Mouse (Mus musculus) lung, embryonic 15.5 days (tissue): ENCODE measurements around the gene Mllt3. TPM values are rescaled to one million over a fixed set of nuclear protein-coding genes. Genes with fewer than 3 reads are reported as not detected.

ENCODE experiments used
- ATAC-seq: fragments of 200-750 bp; cut with Nextera tagmentation; 2 replicates; pipeline ENCODE4 v1.8.0; 2017; ENCODE audit warnings: moderate number of reproducible peaks, borderline replicate concordance; ENCODE audit not compliant: low FRiP score, low TSS enrichment; ENCODE audit errors: extremely low read depth
- H3K27ac ChIP-seq: fragments of 300-500 bp; sonication (generic); 2 replicates; pipeline ENCODE4 v1.5.1; 2015; ENCODE audit warnings: moderate library complexity, mild to moderate bottlenecking, inconsistent platforms
- H3K27me3 ChIP-seq: fragments of 300-500 bp; sonication (generic); 2 replicates; pipeline ENCODE4 v1.6.1; 2015; ENCODE audit warnings: inconsistent platforms
- H3K36me3 ChIP-seq: fragments of 300-500 bp; sonication (generic); 2 replicates; pipeline ENCODE4 v1.6.1; 2015; ENCODE audit warnings: inconsistent platforms
- H3K4me1 ChIP-seq: fragments of 300-500 bp; sonication (generic); 2 replicates; pipeline ENCODE4 v1.6.1; 2015; ENCODE audit warnings: inconsistent platforms
- H3K4me2 ChIP-seq: fragments of 300-500 bp; sonication (generic); 2 replicates; pipeline ENCODE4 v1.6.1; 2015; ENCODE audit warnings: inconsistent platforms, mild to moderate bottlenecking, moderate library complexity
- H3K4me3 ChIP-seq: fragments of 300-500 bp; sonication (generic); 2 replicates; pipeline ENCODE4 v1.5.1; 2015; ENCODE audit warnings: mild to moderate bottlenecking, inconsistent platforms
- H3K9ac ChIP-seq: fragments of 300-500 bp; sonication (generic); 2 replicates; pipeline ENCODE4 v1.6.1; 2015; ENCODE audit warnings: inconsistent platforms
- H3K9me3 ChIP-seq: fragments of 300-500 bp; sonication (generic); 2 replicates; pipeline ENCODE4 v1.6.1; 2016; ENCODE audit warnings: inconsistent platforms
- WGBS: fragments of 180-500 bp; shearing (Covaris S2); methylation state at CpG from one replicate; pipeline ENCODE4 v1.1.7; 2015; 5-methylcytosine and 5-hydroxymethylcytosine counted together
- polyA plus RNA-seq: library from polyadenylated mRNA; unstranded; fragments of >200 nt; fragmentation: Nextera tagmentation; extraction: Ambion mirVana; gene quantifications from 2 replicates; pipeline ENCODE4 v1.2.1, GENCODE M21; 2015

The Mllt3 gene
- polyA plus RNA-seq, 1 experiment from 2014 or later, result 45.6 TPM

DNA sequence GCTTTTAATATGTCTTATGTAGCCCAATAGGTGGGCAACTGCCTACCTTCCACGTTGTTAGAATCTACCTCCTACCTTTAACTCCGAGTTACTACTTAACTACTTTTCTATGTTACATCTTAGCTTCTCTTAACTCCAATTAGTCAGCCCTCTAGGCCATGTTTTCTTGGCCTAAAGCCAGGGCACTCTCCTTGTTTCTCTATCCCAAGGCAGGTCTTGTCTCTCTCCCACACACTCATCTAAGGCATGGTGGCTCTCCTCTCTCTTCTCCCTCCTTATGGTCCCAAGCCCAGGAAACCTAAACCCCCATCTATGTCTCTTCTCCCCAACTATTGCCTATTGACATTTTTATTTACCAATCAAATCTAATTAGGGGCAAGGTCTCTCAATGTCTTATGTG, 273.5 kb downstream of the Mllt3 start:
- WGBS, result 71% methylated on average over 2 of the region's 2 CpGs
- Histone ChIP-seq H3K4me3 (no peak overlapping the region), H3K9me3 (no peaks in the 10 kb centered on the region), H3K4me2 (no peak overlapping the region), H3K27ac (no peak overlapping the region), H3K9ac (no peak overlapping the region), H3K4me1 (no peaks in the 10 kb centered on the region), H3K36me3 (no peaks in the 10 kb centered on the region), H3K27me3 (no peaks in the 10 kb centered on the region)
- no peak for ATAC-seq

DNA sequence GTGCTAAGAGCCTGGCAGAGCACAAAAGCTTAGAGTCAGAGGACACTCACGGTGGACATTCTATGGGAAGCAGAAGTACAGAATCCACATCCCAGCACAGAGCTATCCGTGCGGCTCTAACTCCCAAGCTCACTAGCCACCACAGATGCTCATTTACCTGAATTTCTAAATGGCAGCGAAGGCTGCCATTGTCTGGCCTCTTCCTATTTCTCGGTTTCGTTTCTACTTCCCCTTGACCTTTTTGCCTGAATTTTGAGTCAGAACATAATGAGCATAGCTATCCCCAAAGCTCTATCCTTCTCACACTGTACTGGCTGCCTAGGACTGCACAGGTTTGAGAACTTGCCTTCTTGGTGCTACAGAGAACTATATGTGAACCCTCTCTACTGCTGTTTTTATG, 274.1 kb downstream of the Mllt3 start:
- H3K4me2 ChIP-seq, result no peak overlapping the region
- H3K27me3 ChIP-seq, result no peaks in the 10 kb centered on the region
- ATAC-seq, result no peak
- no peaks in the 10 kb centered on the region for H3K36me3 ChIP-seq
- no peaks in the 10 kb centered on the region for H3K9me3 ChIP-seq
- H3K9ac ChIP-seq, result no peak overlapping the region
- 85% methylated on average over 6 of the region's 6 CpGs for WGBS
- no peaks in the 10 kb centered on the region for H3K4me1 ChIP-seq
- H3K4me3 ChIP-seq, result no peak overlapping the region
- no peak overlapping the region for H3K27ac ChIP-seq

DNA sequence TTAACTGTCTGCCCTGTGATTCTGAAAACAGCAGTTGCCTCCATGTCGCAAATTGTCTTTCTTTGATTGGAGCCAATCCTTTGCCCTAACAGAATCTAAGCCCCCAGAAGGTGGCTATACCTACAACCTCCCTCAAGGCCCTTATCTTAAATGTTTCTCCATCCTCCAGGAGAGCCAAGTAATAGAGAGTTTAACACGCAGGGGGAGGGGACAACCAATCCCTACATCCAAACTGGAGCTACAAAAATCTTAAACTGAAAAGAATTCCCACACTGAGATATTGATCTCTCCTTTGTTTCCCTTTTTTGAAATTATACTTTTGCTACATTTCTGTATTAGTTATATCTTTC, 281.7 kb downstream of the Mllt3 start:
- ATAC-seq, result no peak
- Histone ChIP-seq H3K9ac (no peak overlapping the region), H3K9me3 (no peaks in the 10 kb centered on the region), H3K36me3 (no peaks in the 10 kb centered on the region), H3K4me3 (no peak overlapping the region), H3K4me1 (peaks cover 14% of the 10 kb centered on the region), H3K4me2 (no peak overlapping the region), H3K27ac (no peak overlapping the region), H3K27me3 (no peaks in the 10 kb centered on the region)
- WGBS, result 82% methylated on average over 2 of the region's 2 CpGs

DNA sequence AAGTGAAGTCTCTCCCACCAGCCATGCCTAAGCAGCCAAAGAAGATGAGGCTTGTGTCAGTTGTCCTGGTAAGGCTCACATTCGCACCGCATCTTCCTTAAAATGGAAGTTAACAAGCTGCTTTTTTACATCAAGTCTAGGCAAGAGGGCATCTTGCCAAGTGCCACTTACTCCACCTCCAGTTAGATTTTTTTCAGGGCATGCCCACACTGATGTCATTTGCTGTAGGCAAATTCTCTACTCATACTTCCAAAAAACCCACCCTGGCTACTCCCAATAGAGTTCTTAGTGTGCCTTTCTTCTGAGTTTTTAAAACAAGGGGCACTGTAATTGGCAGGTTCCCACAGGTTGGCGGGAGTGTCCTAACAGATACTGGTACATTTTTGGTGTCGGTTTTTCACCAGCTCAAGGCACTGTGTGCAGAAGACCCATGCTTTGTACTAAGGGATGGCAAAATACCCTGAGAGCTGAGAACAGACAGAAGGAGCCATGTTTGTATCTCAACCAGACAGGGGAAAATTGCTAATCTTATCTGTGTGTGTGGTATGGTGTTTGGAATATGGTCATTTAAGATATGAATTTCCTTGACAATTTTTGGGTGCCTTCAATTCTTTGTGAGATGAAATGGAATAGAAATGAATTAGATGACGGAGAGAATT, 282.2 kb downstream of the Mllt3 start:
- no peaks in the 10 kb centered on the region for H3K27me3 ChIP-seq
- H3K4me2 ChIP-seq, result no peak overlapping the region
- H3K27ac ChIP-seq, result no peak overlapping the region
- no peak for ATAC-seq
- H3K9ac ChIP-seq, result no peak overlapping the region
- H3K36me3 ChIP-seq, result no peaks in the 10 kb centered on the region
- peaks cover 14% of the 10 kb centered on the region for H3K4me1 ChIP-seq
- 82% methylated on average over 5 of the region's 5 CpGs for WGBS
- H3K4me3 ChIP-seq, result no peak overlapping the region
- no peaks in the 10 kb centered on the region for H3K9me3 ChIP-seq

DNA sequence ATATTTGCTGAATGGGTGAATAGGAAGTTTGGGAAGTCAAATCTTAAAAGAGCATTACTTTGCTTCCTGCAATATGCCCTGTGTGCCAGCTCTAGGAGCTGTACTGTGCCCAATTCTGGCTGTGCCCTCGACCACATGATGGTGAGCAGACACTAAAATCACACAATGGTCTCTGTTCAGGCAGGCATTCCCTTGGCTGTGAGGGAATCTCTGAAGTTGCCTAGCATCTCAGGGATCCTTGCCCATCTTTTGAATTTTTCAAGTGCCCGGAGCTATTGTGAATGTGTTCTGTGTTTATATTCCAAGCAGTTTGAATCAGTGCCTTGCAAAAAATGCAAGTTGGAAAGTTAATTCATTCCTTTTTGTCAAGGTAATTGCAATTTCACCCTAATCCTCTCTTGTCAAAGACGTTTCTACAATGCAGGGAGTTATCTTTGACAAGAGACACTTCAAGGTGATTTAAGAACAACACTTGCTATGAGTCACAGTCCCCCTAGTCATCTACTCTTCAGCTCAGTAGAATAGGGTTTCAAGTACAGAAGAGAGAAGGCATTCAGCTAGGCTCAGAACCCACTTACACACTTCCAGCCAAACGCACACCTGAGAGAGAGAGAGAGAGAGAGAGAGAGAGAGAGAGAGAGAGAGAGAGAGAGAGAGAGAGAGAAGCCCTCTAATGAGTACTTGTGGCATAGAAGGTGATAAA, 283.5 kb downstream of the Mllt3 start:
- no peaks in the 10 kb centered on the region for H3K27me3 ChIP-seq
- H3K4me3 ChIP-seq, result no peak overlapping the region
- no peaks in the 10 kb centered on the region for H3K9me3 ChIP-seq
- H3K4me2 ChIP-seq, result no peak overlapping the region
- H3K9ac ChIP-seq, result no peak overlapping the region
- ATAC-seq, result no peak
- 37% methylated on average over 4 of the region's 4 CpGs for WGBS
- no peak overlapping the region for H3K27ac ChIP-seq
- H3K36me3 ChIP-seq, result no peaks in the 10 kb centered on the region
- peaks cover 14% of the 10 kb centered on the region for H3K4me1 ChIP-seq

DNA sequence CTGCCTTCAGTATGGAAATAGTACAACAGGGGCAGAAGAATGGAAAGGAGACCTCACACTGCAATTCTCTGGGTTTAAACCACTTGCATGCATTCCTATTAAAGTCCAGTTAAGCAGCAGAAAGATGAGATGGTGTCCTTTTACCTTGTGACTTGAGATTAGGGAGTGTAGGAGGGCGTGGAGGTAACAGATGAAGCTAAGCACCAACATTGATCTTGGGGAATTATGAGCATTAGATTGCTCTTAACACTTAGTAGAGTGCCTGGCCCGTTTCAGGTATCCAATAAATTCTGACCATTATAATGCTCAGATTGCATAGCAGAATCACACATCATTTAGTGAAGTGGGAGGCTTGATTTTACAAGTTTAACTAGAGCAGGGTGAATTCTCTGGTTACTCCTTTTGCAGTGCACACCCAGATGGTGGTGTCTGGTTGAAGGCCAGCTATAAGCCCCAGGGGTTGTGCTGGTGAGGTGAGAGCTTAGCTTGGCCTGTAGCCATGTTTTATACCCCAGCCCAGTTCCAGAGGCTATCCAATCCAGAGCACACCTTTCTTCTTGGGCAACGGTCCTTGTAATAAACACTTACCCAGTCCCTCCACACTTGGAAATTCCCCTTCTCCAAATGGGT, 288.0 kb downstream of the Mllt3 start:
- no peak for ATAC-seq
- WGBS, result 70% methylated on average over 3 of the region's 3 CpGs
- H3K36me3 ChIP-seq, result no peaks in the 10 kb centered on the region

DNA sequence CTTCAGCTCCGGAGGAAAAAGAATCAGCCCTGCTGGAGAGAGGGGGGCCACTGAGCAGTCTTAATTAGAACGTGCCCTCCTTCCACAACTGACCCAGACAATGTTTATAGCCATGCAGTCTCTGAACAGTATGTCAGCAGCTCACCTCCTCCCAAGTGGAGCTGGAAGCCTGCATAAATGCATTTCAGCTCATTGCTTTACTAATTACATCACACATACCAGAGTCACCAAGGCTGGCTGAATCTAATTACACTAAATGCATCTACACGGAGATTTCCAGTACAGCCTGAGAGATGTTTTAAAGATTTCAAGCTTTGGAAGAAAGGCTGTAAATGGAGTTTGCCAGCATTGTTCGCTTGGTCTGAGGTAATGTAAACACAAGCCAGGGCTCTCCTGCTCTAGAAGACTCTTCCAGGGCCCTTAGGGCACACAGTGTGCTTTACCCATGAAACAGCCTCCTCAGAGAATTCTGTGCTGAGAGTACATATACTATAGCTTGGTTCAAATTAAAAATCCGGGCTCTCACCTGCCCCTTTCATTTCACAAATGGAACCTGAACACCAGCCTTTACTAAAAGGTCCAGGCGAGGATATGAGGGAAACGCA, 293.5 kb downstream of the Mllt3 start:
- Histone ChIP-seq H3K9me3 (no peaks in the 10 kb centered on the region), H3K27me3 (no peaks in the 10 kb centered on the region), H3K9ac (no peak overlapping the region), H3K27ac (no peak overlapping the region), H3K4me1 (peaks cover 21% of the 10 kb centered on the region), H3K4me2 (no peak overlapping the region), H3K4me3 (no peak overlapping the region), H3K36me3 (no peaks in the 10 kb centered on the region)
- no peak for ATAC-seq
- WGBS, result 44% methylated on average over 7 of the region's 7 CpGs

More for the DNA sequence above, 288.0 kb downstream of the Mllt3 start:
- no peak overlapping the region for H3K4me3 ChIP-seq
- H3K9ac ChIP-seq, result no peak overlapping the region
- H3K27me3 ChIP-seq, result no peaks in the 10 kb centered on the region
- H3K9me3 ChIP-seq, result no peaks in the 10 kb centered on the region
- no peak overlapping the region for H3K4me2 ChIP-seq
- peaks cover 11% of the 10 kb centered on the region for H3K4me1 ChIP-seq
- no peak overlapping the region for H3K27ac ChIP-seq

DNA sequence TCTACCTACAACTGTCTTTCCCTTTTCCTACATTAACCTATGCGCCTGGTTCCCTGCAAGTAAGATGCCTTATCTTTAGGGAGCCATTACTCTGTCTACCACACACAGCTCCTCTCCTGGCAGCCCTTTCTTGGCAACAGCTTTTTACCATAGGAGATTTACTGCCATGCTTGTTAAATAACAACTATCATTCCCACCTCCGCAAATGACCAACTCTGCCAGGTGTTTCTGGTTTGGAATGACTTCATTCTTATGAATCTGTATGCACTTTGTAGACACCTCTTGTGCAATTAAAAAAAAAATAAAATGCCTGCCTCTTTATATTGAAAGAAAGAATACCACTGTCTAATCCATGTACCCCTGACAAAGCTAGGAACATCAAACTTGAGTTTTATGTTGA, 294.1 kb downstream of the Mllt3 start:
- Histone ChIP-seq H3K4me2 (no peak overlapping the region), H3K27ac (no peak overlapping the region), H3K36me3 (no peaks in the 10 kb centered on the region), H3K4me3 (no peak overlapping the region), H3K27me3 (no peaks in the 10 kb centered on the region), H3K9ac (no peak overlapping the region), H3K4me1 (peaks cover 21% of the 10 kb centered on the region), H3K9me3 (no peaks in the 10 kb centered on the region)
- 78% methylated on average over 2 of the region's 2 CpGs for WGBS
- ATAC-seq, result no peak

DNA sequence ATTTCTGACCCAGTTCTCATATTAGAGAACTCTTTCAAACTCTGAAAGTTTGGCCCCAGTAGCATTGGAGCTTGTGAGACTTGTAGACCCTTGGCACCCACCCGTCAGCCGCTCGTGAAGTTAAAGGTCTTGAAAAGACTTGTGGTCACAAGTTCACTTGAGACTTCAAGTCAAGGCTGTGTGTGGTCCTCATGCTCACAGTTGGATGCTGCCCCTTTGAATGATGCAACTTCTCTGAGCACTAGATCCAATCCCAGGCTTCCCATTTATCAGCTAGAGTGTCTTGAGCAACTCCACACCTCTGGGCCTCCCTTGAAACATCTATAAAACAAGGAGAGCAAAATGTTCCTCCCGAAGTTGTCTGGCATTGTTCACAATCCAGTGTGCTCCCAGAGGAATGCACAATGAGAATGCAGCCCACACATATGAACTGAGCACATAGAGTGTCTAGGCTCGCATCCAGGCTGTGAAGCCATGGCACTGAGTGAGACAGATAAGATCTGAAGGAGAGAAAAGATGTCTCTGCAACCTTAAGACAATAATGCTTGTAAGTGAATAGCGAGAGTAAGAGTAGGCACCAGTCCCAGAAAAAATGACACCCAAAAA, 295.9 kb downstream of the Mllt3 start:
- Histone ChIP-seq H3K27me3 (no peaks in the 10 kb centered on the region), H3K27ac (peak overlapping the region; percentile 20; the same call in 1 of the 2 replicates)
- WGBS, result 49% methylated on average over 6 of the region's 6 CpGs

DNA sequence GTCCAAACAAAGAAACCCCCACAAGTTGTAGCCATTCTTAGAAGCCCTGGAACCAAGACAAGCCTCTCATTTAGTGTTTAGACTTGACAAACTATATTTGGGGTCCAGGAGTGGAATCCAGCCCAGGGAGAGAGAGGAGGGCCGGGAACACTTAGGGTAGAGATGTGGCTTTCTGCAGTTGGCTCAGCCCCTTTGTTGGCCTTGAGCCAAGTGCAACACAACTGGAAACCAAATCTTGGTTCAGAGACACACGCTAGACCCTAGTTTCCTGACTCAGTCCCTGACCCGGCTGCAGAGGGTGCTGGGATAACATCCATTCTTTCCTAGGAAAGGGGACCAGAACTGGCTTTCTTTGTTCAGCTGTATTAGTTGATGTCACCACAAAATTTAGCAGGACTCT, 296.4 kb downstream of the Mllt3 start:
- no peaks in the 10 kb centered on the region for H3K9me3 ChIP-seq
- no peak overlapping the region for H3K9ac ChIP-seq
- no peak overlapping the region for H3K4me3 ChIP-seq
- H3K36me3 ChIP-seq, result no peaks in the 10 kb centered on the region
- H3K27me3 ChIP-seq, result no peaks in the 10 kb centered on the region
- no peak overlapping the region for H3K4me2 ChIP-seq
- peak overlapping the region; percentile 20; the same call in 1 of the 2 replicates for H3K27ac ChIP-seq
- peak; percentile 78 for ATAC-seq
- peaks cover 21% of the 10 kb centered on the region for H3K4me1 ChIP-seq
- WGBS, result 34% methylated on average over 3 of the region's 3 CpGs

More for the DNA sequence above, 295.9 kb downstream of the Mllt3 start:
- Histone ChIP-seq H3K4me1 (peaks cover 21% of the 10 kb centered on the region), H3K4me3 (no peak overlapping the region), H3K4me2 (no peak overlapping the region), H3K9me3 (no peaks in the 10 kb centered on the region), H3K9ac (no peak overlapping the region), H3K36me3 (no peaks in the 10 kb centered on the region)
- ATAC-seq, result peak; percentile 79

DNA sequence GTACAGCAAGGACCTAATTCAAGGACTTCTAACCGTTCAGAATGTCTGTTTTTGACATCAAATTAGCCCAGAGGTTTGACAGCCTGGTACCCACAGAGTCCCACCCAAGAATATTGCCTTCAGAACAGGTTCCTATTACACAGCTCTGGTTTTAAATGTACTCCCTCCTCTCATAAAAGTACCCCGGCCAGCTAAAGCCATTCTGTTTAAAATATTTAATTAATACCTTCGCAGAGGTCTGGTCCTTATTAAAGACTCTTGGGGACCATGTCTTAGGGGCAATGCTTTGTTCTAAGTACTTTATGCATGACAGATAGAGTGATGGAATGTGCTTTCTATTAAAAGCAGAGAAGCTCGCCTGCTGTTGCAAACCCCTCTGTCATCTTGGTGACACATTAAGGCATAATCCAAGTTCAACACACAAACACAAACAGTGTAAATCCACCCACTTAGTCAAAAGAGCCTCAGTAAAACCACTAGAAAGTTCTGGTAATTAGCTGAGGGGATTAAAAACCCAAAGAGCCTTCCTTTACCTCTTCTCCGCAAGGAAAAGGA, 302.0 kb downstream of the Mllt3 start:
- Histone ChIP-seq H3K27me3 (no peaks in the 10 kb centered on the region), H3K9me3 (no peaks in the 10 kb centered on the region), H3K4me1 (no peaks in the 10 kb centered on the region), H3K27ac (no peak overlapping the region), H3K9ac (no peak overlapping the region), H3K4me2 (no peak overlapping the region), H3K36me3 (no peaks in the 10 kb centered on the region), H3K4me3 (no peak overlapping the region)
- no peak for ATAC-seq
- WGBS, result 55% methylated on average over 5 of the region's 5 CpGs
